Mouse (Mus musculus) spleen, adult 18-20 months (tissue): ENCODE measurements around the gene Wdr59.
"Not testable (repeated sequence)": the region's sequence is repeated elsewhere in the genome, so short reads cannot be mapped to it uniquely, and the experiment has no call there.

Source experiments
- DNase-seq, 2 experiments: peaks; one replicate each; pipeline ENCODE4 v3.0.0; 2022; ENCODE audit warnings: mixed read lengths in 2 of 2

Gene Wdr59

DNA sequence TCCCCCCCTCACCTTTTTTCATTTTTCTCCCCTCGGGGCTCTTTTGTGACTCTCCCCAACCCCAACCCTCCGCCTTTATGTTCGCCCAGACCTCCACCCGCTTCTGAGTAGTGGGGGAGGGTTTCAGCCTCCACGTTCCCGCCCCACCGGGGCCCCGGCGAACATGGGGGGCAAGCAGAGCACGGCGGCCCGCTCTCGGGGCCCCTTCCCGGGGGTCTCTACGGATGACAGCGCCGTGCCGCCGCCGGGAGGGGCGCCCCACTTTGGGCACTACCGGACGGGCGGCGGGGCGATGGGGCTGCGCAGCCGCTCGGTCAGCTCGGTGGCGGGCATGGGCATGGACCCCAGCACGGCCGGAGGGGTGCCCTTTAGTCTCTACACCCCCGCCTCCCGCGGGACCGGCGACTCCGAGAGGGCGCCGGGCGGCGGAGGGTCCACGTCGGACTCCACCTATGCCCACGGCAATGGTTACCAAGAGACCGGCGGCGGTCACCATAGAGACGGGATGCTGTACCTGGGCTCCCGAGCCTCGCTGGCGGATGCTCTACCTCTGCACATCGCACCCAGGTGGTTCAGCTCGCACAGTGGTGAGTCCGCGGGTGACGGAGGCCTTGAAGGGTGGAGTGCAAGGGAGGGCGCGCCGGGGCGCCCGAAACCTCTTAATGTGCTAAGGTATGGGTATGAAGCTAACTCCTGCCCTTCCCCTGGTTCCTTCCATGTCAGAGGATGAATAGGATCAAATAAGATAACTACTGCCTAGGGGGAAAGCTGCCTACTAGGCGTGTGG lies 15.3 kb upstream of the Wdr59 start:
- peak; percentile 40 to 57 for DNase-seq

DNA sequence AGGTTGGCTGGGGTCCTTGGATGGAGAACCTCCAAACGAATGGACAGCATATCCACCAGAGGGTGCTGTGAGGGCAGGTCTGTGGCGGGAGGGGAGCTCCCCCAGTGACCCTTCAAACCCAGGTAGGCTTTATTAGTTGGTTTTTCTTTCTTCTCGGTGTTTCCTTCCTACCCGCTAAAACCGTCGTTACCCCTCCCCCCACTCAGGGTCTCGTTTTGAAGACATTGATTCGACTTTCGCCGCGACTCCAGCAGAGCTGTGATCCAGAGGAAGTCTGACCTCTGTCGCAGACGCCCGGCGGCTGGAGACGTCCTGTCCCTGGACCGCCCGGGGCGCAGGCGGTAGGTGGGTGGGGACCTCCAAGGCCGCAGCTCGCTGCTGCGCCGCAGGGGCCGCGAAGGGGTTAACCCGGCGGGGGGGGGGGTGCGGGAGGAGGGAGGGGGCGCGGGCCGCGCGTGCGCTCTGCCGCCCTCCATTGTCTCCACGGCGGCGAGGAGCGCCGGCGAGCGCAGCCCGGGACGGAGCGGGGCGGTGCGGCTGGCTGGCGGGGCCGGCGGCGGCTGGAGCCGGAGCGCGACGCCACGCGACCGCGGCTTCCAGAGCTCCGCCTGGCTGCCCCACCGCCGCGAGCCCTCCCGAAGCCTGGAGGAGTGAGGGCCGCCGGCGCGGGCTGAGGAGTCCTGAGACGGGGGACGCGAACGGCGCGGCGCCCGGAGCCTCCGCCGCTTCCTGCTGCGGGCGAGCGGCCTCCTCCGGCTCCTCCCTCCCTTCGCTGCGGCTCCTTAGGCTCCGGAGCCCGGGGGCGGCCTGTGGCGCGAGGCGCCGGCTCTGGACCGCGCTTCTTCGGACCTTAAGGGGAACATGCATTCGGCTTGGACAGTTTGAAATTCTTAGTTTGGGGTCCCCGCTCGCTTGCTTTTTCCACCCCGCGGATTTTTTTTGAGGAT lies 14.4 kb upstream of the Wdr59 start, which contains the start of gene Znrf1:
Gene Znrf1 (plus strand): TSS at position 67 of the 947 bp plus-strand sequence.
- peak; percentile 59 to 70 for DNase-seq

DNA sequence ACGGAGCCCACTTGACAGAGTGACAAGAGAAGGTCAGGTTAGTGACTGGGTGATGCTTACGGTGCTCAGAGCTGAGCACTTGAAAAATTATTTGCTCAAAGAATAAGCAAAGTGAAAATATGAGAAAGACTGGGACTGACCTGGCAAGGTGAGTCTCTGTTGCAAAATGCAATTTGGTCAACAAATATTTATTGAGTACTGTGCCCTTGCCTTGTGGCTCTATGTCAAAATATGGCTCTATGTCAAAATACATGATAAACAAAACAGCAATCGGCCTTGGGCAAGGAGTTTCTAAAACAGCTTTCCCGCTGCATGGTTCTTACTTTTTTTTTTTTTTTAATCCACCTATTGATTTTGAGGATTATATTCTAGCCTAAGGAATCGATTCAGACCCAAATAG lies 13.6 kb upstream of the Wdr59 start:
- DNase-seq, result no peak

DNA sequence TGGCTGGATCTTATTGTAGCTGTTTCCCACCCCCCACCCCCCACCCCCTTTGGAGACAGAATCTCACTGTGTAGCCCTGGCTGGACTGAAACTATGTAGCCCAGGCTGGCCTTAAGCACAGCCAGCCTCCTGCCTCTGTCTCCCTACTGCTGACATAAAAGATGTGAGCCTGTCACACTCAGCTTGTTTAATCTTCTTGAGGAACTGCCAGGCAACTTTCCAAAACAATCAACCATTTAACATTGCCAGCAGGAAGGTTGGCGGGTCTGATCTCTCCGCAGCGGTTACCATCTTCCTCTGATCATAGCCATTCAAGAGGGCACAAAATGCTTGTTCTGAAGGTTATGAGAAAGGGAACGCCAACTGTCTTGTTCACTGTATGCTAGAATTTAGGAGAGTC lies 11.6 kb upstream of the Wdr59 start:
- DNase-seq, result no peak

DNA sequence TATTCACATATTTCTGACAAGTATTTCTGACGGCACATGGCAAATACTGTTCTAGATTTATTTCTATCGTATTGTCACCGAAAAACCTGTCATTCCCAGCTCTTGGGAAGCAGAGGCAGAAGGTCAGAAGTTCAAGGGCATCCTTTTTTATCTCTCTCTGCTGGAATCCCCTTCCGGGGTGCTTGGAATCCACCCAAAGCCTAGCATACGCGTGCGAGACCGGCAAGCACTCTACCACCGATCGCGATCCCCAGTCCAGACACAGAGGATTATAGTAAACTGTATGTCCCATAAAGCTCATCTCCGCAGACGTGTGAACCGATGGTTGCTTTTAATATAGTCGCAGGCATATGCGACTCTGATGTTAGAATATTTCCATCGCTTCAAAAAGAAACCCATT lies 9.7 kb upstream of the Wdr59 start:
- DNase-seq, result no peak

DNA sequence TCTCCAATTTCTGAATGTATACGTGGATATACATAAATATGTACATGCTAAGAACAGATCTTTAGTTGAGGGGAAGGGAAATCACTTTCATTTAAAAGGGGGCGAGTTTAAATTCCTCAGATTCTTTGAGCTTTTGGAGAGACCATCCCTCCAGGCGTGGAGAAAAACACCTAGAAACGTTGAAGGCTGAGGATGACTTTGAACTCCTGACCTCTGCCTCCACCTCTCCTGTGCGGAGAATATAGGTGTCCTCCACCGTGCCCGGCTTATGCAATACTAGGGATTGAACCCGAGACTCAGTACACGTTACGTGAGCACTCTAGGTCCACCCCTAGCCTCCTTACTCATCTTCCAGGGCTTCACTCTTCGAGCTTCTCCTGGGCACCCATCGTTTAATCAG lies 9.3 kb upstream of the Wdr59 start:
- no peak for DNase-seq

DNA sequence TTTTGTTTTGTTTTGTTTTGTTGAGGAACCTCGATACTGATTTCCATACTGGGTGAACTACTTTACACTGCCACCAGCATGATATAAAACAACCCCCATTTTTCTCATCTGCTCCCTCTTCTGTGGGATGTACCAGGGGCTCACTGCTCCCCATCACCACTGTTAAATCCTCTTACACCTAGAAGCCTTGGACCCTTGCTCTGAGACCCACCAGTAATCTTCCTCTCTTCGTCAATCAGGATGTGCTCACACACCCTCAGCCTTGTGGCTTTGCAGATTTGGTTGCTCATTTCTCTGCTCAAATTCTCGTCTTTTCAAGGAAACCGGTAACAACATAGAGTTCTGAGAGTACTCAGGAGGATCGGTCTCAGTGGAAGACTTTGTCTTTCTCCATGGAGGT lies 6.2 kb upstream of the Wdr59 start:
- no peak for DNase-seq

DNA sequence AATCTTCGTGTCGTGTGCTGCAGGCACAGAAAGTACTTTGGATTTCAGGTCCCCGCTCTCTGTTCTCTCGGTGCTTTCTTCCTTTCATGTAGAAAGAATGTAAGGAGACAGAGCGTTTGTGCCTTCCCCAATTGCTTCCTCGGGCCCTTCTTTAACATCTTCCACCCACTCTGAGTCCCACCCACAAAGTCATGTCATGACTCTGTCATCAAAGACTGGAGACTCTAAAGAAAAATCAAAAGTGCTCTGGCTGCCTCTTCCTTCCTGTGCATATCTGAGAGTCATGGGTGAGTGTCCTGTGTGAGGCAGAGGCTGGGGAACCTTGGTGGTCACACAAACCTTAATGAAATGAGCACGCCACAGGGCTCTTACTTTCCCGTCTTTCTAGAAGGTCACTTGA lies 5.3 kb upstream of the Wdr59 start:
- DNase-seq, result no peak

DNA sequence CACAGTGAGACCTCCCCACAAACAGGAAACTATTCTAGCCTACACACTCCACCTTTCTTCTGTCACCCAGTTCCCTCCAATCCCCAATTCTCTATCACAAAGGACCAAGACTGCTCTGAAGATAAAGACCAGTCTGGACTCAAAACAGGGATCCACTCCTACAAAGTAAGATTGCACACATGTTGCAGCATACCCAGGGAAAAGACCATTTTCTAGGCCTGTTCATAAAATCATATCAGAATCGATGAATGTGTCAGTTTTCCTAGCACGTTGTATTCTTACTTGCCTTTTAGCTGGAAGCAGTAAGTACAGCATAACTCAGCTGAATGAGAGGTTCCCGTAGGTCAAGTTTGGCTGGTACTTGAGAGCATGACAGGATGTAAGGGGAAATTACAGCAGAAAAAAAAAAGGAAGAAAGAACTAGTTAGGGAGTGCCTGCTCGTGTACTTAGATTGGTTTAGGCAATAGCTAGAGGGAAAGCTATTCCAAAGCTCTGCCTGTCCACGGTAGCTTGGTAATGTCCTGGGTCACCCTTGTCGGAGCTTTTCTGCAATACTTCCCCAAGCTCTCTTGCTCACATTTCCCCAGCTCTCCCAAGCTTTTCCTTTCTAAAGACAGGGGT lies 4.6 kb upstream of the Wdr59 start:
- no peak for DNase-seq

DNA sequence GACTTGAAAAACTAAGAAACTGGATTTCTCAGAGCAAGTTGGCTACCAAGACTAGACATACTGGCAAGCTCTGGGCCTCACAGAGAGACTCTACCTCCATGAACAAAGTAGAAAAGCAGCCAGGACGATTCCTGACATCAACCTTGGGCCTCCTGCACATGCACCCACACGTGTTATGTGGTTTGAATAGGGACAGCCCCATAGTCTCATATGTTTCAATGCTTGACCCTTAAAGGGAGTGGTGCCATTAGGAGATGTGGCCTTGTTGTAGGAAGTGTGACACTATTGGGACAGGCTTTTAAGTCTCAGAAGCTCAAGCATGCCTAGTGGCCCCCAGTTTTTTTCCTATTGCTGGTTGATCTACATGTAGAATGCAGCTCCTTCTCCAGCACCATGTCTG lies 4.4 kb downstream of the Wdr59 start:
- no peak for DNase-seq

DNA sequence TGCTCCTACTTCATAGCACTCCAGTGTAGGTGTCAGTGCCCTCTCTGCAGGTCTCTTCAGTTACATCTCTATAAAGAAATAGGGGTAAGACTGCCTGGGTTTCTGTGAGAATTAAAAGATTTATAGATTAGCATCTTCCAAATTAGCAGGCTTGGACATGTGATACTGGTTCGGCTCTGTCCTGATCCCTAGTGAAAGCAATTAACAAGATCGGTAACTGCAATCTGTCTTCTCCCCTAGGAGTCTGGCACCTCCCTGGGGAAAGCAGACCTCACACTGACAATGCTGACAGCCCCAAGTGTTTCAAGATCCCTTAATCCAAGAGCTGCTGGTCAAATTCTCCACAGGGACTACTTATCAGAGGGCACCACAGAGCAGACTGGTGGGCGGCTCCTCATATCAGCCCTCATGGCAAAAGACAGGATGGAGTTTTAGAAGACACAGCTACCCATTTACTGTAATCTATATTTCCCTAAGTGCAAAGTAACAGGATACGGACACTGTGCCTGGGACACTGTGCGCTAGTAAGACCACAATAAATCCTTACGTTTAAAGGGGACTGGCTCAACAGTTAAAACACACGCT lies 5.3 kb downstream of the Wdr59 start:
- DNase-seq, result no peak

DNA sequence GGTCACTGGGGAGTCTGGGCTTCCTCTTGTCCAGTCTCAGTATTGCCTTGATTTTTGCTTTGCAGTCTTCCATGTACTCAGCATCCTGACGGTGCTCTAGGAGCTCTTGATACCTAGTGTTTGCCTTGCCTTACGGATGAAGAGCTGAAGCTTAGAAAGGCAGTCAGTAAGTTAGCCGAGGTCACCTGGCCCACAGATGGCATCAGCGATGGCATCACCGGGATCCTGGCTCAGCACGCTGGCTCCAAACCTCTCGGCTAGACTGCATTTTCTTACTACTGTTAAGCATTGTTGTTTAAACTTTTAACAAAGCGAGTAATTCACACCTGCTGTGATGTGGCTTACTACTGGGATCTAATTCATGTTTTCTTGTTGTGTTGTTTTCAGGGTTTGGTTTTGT lies 8.4 kb downstream of the Wdr59 start:
- DNase-seq, result no peak

DNA sequence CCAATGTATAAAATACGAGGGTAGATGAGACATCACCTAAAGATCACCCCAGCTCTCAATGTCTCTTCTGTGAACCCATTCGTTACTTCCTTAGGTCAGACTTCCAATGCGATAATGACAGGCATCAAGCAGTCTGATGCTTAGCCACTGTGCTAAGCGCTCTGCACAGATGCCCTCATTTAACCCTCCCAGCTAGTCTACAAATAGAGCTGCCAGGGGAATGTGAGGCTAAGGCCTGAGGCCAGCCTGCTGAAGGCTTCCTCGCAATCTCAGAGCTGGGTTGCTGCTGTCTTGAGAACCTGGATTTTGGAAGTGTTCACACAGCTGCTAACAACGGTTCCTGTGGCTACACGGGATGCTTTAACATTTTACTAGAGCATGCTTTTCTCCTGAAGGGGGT lies 9.0 kb downstream of the Wdr59 start:
- DNase-seq, result no peak

DNA sequence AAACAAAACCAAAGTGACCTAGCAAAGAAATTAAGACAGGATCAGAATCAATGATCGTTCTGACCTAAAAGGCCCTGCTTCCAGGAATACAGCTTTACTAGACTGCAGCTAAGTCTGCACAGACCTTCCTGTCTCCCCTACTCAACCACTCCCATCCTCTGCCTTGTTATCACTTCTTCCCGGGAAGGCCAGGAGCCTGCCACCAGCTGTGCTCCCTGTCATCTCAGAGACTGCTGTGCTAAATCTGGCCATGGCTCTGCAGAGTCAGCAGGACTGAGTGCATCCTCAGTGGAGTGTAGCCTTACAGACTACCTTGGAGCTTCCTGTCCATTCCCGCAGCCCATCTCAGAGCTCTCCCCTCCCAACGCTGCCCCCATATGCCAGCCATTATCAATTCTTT lies 11.5 kb downstream of the Wdr59 start:
- DNase-seq, result no peak

DNA sequence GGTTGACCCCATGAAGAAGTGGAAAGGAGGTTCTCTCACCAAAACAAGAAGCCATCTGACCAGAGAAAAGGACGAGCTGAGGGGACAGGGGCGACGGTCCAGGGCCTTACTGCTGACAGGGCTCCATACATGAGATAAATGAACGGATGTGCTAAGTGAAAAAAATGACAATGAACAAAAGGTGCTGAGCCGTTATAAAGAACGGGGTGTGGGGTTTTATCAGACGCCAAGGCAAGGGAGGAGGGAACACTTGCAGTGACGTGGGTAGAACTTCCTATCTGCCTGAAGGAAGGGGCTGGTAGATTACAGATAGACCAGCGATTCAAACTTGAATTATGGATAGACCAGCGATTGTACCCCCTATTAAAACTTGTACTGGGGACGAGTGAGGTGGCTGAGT lies 12.6 kb downstream of the Wdr59 start:
- no peak for DNase-seq

DNA sequence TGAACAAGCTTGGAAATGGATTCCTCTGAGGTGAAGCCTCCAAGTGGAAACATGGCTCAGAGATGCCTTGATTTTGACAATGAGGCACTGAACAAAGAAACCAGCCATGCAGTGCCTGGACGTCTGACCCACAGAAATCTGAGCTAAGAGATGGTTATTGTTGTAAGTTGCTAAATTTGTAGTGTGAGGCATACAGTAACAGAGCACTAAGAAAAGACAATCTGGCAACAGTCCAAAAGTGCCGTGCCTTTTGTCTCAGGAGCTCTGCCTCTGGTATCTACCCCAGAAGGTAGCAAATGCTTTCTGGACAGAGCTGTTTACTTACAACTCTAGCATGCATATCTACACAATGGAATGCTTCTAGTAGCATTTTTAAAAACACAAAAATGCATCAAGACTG lies 13.3 kb downstream of the Wdr59 start:
- no peak for DNase-seq

DNA sequence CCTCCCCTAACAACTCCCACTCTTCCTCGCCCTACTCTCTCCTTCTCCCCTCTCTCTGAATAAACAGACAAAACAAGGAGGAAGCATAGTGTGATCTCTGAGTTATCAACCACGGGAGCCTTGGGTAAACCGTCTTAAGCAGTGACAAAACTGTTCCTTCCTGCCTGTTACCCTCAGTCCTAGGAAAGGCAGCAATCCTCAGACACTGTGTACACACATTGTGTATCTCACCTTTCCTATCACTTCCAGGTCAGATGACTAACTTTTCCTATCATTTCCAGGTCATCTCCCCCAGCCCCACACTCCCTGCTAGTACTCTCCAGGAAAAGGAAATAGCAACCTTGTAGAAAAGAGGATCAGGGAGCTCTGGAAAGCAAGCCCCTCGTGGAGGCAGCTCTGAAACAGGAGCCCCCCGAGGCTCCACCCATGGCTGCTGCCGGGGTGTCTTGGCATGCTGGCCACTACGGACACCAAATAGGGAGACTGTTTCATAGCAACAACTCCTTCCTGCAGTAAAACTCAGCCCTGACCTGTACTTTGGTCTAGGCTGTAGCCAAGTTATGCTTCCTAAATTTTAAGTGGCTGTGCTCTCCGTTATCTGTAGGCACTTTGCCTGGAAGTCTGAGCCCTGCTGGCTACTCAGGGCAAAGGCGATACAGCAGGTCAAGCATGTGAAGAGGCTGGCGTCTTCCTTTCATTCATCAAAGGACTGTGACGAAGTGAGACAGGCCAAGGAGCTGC lies 20.0 kb downstream of the Wdr59 start:
- DNase-seq, result no peak

DNA sequence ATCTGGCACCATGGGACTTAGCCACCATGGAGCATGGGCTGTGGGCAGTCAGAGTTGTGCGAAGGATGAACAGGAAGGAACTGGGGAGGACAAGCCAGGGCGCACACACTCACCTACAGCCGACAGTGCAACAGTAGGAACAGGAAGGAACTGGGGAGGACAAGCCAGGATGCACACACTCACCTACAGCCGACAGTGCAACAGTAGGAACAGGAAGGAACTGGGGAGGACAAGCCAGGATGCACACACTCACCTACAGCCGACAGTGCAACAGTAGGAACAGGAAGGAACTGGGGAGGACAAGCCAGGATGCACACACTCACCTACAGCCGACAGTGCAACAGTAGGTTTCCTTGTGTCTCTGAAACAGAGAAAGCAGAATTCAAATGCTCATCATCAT lies 23.6 kb downstream of the Wdr59 start:
- DNase-seq, result not testable (repeated sequence)

DNA sequence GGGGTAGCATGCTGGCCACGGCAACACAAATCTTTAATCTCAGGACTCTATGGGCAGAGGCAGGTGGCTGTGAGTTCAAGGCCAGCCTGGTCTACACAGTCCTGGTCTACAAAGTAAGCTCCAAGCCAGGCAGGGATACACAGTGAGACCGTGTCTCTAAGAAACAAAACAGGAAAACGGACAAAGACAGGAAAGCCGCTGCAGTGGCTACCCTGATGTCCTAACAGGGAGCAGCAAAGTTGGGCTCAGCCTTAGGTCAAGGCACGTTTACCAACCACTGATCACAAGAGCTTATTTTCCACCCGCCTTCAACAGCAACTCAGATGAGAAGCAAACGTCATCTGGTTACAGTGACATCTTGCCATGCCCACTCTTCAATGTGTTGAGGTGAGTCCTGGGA lies 25.6 kb downstream of the Wdr59 start:
- no peak for DNase-seq

DNA sequence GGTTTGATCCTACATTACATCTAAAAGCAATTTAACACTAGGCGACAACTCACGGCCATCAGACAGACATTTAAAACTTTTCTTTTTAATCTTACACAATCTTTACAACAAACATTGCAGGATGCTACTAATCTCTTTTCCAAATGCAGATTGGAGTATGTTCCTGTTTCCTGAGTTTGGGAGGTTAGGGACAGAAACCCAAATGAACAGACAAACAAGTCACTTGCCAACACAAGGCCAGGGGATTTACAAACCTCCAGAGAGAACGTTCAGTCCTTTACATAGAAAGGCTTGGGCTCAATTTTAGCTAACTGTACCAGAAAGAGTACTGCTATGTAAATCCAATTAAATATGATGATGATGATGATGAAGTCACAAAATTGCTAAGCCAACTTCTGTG lies 28.7 kb downstream of the Wdr59 start:
- DNase-seq, result no peak

DNA sequence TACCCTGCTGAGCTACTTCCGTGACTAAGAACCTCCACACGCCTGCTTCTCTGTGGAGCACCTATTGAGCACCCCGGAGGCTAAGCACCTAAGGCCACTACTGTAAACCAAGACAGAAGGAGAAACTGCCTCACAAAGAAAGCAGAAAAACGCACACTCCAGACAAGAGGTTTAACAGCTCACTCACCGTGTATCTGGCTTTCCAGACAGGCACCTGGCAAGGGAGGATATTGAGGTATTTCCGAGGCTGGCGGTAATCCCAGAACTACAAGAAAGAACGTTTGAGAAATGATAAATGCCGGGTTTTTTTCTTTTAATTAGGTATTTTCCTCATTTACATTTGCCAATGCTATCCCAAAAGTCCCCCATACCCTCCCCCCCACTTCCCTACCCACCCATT lies 29.4 kb downstream of the Wdr59 start:
- no peak for DNase-seq

DNA sequence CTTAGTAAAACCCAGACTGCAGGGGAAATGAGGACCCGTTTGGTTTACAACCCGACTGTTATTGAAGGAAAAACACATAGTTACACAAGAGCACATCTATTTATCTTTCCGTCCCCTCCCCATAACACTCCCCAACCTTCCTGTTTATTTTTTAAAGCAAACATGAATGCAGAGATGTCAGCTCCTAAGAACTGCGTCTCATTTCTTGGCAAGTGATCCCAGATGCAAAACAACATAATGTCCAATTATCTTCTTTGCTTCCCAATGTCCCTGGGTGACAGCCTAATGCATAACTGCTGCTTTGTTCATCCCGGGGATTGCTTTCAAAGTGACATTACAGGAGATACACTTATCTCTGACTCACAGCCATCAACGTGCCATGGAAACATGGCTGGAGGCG lies 30.7 kb downstream of the Wdr59 start:
- DNase-seq, result no peak
